Mouse (Mus musculus) kidney, adult 2 months (tissue): Measurements from ENCODE around the gene Dhx58. TPM values are rescaled to one million over a fixed set of nuclear protein-coding genes. Genes with fewer than 3 reads are reported as not detected.

Experiments used
- DNase-seq: peaks from one replicate; pipeline ENCODE4 v3.0.0; 2021
- H3K27ac ChIP-seq: fragments of 200-500 bp; 2 replicates; pipeline ENCODE4 v1.5.1; 2012; ENCODE audit warnings: low read depth, low read length, control low read depth, inconsistent platforms; ENCODE audit not compliant: insufficient read depth
- H3K27me3 ChIP-seq: fragments of 200-500 bp; replicated peaks from 2 replicates; pipeline ENCODE4 v1.6.1; 2012; ENCODE audit warnings: mild to moderate bottlenecking, moderate library complexity, low read length, inconsistent platforms; ENCODE audit not compliant: control insufficient read depth, insufficient read depth
- H3K36me3 ChIP-seq: fragments of 200-500 bp; 2 replicates; pipeline ENCODE4 v1.6.1; 2012; ENCODE audit warnings: mild to moderate bottlenecking, moderate library complexity, low read length, inconsistent platforms; ENCODE audit not compliant: control insufficient read depth, insufficient read depth
- H3K4me1 ChIP-seq: fragments of 200-500 bp; 2 replicates; pipeline ENCODE4 v1.6.1; 2011; ENCODE audit warnings: low read length; ENCODE audit not compliant: control insufficient read depth, insufficient read depth
- H3K4me3 ChIP-seq: fragments of 200-500 bp; 2 replicates; pipeline ENCODE4 v1.5.1; 2011; ENCODE audit warnings: mild to moderate bottlenecking, low read depth, low read length, control low read depth; ENCODE audit not compliant: insufficient read depth
- CTCF ChIP-seq: fragments of 200-500 bp; conservative IDR thresholded peaks from 2 replicates; pipeline ENCODE4 v1.5.1; 2011; ENCODE audit warnings: low read depth, mild to moderate bottlenecking, control low read depth, low read length, moderate library complexity, mixed read lengths; ENCODE audit not compliant: insufficient read depth, insufficient read length
- POLR2A ChIP-seq: fragments of 200-500 bp; IDR thresholded peaks from one replicate; pipeline ENCODE4 v1.6.1; 2011; ENCODE audit warnings: low read depth, low read length, control low read depth
- WGBS: fragments of 180-500 bp; shearing (Covaris S2); methylation state at CpG from one replicate; pipeline ENCODE4 v1.1.7; 2018; 5-methylcytosine and 5-hydroxymethylcytosine counted together
- polyA plus RNA-seq: library from polyadenylated mRNA; depleted of rRNA; stranded (reverse); fragments of >200 nt; gene quantifications from 2 replicates; pipeline ENCODE4 v1.2.3, GENCODE M21; 2012

Dhx58 gene
- polyA plus RNA-seq, 1 experiment: 6.2 TPM

DNA sequence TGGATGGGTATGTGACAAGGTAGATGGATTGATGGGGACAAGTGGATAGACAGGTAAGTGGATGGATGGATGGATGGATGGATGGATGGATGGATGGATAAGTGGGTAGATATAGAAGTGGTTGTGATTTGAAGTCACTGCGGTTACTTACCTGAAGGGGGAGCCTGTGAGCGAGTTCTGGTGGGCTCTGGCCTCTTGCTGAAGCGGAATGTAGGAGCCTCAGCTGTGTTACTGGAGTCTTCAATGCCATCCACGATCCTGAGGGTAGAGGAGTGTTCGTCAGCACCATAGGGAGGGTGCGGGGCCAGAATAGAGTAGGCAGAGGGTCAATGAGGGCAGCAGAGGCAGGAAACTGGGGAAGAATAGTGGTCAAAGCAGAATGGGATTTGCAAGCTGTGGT lies 41.0 kb upstream of the Dhx58 start:
- 19% methylated on average over 6 of the region's 6 CpGs for WGBS
- Histone ChIP-seq H3K27me3 (no peaks in the 10 kb centered on the region), H3K4me3 (no peak overlapping the region), H3K27ac (no peak overlapping the region), H3K4me1 (no peaks in the 10 kb centered on the region), H3K36me3 (no peaks in the 10 kb centered on the region)
- TF ChIP-seq POLR2A: no peak
- peak; percentile 68 for TF ChIP-seq CTCF
- DNase-seq: peak; percentile 56

DNA sequence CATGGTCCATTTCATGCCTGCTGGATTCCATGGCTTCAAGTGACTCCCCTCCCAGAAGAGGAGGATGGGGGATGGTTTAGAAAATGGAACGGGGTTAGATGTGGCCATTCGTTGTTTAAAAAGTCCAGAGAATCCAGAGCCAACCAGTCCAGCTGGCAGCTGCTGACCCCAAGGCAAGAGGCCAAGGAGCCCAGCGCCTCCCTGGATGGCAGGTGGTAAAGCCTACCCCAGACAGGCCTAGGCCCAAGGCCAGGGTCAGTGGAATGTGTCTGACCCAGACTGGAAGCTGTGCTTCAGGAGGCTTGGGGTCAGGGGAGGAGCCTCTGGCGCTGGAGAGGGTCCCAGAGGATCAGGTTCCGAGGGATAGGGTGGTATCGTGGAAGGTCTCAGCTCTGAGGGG lies 37.3 kb upstream of the Dhx58 start:
- no peak for TF ChIP-seq POLR2A
- TF ChIP-seq CTCF: no peak
- H3K27ac ChIP-seq: no peak overlapping the region
- peak; percentile 89 for DNase-seq
- H3K4me1 ChIP-seq: peaks cover 7% of the 10 kb centered on the region; the same call in 1 of the 2 replicates
- H3K36me3 ChIP-seq: no peaks in the 10 kb centered on the region
- no peaks in the 10 kb centered on the region for H3K27me3 ChIP-seq
- H3K4me3 ChIP-seq: no peak overlapping the region
- 44% methylated on average over 6 of the region's 6 CpGs for WGBS

DNA sequence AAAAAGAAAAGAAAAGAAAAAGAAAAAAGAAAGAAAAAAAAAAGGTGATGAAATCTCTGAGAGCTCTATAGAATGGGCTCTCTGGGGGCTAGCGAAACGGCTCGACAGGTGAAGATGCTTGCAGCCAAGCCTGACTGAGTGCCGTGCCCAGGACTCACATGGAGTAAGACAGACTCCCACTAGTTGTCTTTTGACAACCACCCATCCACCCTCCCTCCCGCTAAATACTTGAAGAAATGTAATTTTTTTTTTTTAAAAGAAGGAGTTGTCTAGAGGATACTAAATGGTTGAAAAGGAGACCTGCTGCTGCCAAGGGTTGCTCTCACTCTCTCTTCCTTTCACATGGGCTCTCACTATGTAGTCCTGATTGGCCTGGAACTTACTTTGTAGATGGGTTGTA lies 34.7 kb upstream of the Dhx58 start:
- peaks cover 14% of the 10 kb centered on the region; the same call in 1 of the 2 replicates for H3K4me1 ChIP-seq
- no peaks in the 10 kb centered on the region for H3K27me3 ChIP-seq
- no peak overlapping the region for H3K4me3 ChIP-seq
- no peak for DNase-seq
- WGBS: 17% methylated on average over 5 of the region's 5 CpGs
- TF ChIP-seq POLR2A: no peak
- no peak for TF ChIP-seq CTCF
- no peak overlapping the region for H3K27ac ChIP-seq
- H3K36me3 ChIP-seq: no peaks in the 10 kb centered on the region

DNA sequence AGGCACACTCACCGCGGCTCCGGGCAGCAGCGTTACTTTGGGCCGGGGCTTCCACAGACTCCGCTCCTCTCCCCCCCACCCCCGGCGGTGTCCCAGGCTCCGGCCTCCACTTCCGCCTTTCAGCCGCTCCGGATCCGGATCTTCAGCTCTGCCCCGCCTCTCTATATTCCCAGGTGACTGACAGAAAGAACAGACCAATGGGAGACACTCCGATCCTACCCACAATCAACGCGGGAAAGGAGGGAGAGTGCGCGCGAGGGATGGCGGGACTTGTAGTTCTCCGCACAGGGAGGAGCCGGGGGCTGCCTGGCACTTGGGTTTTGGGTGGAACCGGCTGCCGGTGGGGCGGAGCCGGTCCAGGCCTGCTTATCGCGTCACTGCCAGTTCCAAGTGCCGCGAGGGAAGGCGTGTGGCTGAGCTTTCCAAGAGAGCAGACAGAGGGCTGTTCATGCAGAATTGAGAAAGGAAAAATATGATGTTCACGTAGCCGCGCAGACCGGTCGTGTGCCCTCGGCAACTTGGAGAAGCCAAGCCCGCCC lies 34.1 kb upstream of the Dhx58 start, which contains the start of gene Rab5c:
TSS of gene Rab5c (minus strand) at position 150 of the 539 bp plus-strand sequence.
- Histone ChIP-seq H3K4me1 (peaks cover 14% of the 10 kb centered on the region; the same call in 1 of the 2 replicates), H3K27me3 (no peaks in the 10 kb centered on the region), H3K27ac (peak within 1 kb of the TSS; percentile 81), H3K36me3 (no peaks in the 10 kb centered on the region), H3K4me3 (peak within 1 kb of the TSS; percentile 84)
- under 1% methylated on average over 39 of the region's 39 CpGs for WGBS
- TF ChIP-seq CTCF: 0 out of 2 replicates have a peak, but pooled peaks have one; percentile 20
- TF ChIP-seq POLR2A: peak; percentile 53
- peak; percentile 100 for DNase-seq

DNA sequence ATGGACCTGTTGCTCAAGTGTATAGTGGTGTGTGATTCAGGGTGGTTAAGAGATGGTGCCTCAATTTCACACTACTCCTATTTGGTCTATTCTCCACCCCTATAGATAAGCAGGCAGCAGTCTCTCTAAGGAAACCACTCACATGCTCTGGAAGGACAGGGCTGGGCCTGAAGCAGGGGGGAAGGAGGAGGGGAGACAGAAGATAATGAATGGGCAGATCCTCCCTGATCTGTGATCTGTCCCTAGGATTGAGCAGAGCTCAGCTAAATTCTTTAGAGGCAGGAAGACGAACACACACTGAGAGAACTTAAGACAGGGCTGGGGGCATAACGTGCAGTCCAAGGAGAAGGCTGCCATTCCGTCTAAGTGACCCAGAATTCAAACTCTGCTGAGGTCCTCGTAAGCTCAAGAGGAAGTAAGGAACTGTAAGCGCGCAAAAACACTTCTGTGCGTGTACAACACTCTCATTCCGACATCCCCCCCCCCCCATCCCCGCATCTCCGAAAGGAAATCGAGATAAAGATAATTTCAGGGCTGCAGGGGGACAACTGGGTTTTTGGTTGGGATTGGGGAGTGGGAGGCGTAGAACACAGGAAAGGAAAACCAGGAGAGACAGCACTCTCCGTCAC lies 33.1 kb upstream of the Dhx58 start:
- under 1% methylated on average over 13 of the region's 13 CpGs for WGBS
- TF ChIP-seq POLR2A: no peak
- TF ChIP-seq CTCF: no peak
- peak overlapping the region; percentile 81 for H3K27ac ChIP-seq
- H3K4me3 ChIP-seq: peak overlapping the region; percentile 84
- peaks cover 17% of the 10 kb centered on the region; the same call in 1 of the 2 replicates for H3K4me1 ChIP-seq
- no peaks in the 10 kb centered on the region for H3K36me3 ChIP-seq
- no peaks in the 10 kb centered on the region for H3K27me3 ChIP-seq
- DNase-seq: peak; percentile 53

DNA sequence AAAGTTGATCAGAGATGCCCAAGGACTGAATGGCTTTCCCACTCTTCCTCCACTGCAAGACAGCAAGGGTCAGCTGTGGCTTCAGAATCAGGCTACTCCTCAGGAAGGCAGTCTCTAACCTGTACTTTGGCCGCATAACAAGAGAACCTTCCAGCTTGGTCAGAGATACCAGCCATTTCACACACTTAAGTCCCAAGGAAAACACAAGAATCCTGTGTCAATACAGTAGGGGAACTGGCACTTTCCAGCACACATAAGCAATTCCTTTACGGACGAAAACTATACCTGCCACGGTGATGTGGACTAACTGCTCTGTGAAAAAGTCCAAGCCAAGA lies 32.6 kb upstream of the Dhx58 start:
- WGBS: 41% methylated on average over 4 of the region's 4 CpGs

DNA sequence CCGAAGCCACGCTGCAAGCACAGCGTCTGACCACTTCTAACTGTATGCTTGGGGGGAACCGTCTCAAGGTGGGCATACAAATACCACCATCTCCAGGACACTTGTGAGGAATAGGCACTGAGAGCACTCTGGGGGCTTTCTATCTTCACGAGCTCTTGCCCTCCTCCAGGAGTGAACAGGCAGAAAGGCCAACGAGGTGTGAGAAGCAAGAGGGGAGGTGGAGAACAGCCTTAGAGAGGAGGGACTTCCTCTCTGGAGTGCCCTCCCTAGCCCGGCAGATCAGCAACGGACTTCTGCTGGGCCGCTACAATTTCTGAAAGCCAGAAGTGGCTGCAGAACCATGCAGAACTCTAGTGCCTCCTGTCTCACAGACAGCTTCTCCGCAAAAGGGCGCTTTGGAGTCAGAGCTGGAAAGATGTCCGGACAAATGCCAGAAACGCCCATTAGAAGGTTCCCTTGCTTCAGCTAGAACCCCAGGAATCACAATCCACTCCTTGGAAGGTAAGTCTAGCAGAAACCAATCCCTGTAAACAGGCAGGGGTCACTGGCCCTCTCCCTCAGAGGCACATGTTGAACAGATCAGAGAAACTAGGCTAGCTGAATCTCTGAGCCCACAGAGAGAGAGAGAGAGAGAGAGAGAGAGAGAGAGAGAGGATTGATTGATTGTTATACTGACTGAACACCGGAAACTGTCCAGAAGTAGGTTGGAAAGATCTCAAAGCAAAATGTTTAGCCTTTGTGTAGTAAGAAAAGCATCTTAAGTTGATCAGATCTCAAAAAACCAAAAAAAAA lies 32.1 kb upstream of the Dhx58 start:
- H3K27ac ChIP-seq: peak overlapping the region; percentile 81
- DNase-seq: peak; percentile 52
- peaks cover 26% of the 10 kb centered on the region for H3K4me1 ChIP-seq
- H3K27me3 ChIP-seq: no peaks in the 10 kb centered on the region
- no peak for TF ChIP-seq CTCF
- TF ChIP-seq POLR2A: no peak
- 44% methylated on average over 14 of the region's 14 CpGs for WGBS
- peak overlapping the region; percentile 21 for H3K4me3 ChIP-seq
- no peaks in the 10 kb centered on the region for H3K36me3 ChIP-seq

More for the DNA sequence above, 32.6 kb upstream of the Dhx58 start:
- peak overlapping the region; percentile 81 for H3K27ac ChIP-seq
- peak overlapping the region; percentile 84 for H3K4me3 ChIP-seq
- H3K4me1 ChIP-seq: peaks cover 22% of the 10 kb centered on the region; the same call in 1 of the 2 replicates
- DNase-seq: peak; percentile 75
- no peaks in the 10 kb centered on the region for H3K36me3 ChIP-seq
- TF ChIP-seq POLR2A: no peak
- H3K27me3 ChIP-seq: no peaks in the 10 kb centered on the region
